Mouse (Mus musculus) urinary bladder, postnatal 25 days (tissue): ENCODE results near the gene Ston1.

ENCODE experiments used
- DNase-seq: peaks from one replicate; pipeline ENCODE4 v3.0.0; 2022; ENCODE audit warnings: low spot score

The Ston1 gene

GRCm38 (mm10) chr17:88675310-88676309 lies 78.1 kb downstream of the Ston1 start:
- DNase-seq = no peak

DNA sequence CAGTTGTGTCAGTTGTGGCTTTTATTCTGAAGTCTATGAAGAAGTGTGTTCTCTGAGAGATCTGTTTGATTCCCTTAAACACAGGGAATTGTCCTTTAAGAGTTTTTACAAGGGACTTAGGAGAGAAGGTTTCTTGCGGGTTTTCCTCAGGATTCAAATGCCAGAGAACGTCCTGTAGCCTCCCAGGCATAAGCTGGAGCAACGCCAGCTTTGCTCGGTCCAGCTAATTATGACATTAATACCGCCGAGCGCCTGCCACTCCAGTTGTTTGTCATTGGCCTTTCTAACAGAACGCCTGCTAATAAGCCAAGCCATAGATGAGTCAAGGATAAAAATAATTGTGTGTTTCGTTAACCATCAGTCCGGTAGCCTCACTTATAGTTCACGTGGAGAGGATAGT lies 90.7 kb downstream of the Ston1 start:
- no peak for DNase-seq

GRCm38 (mm10) chr17:88696656-88697333 lies 99.3 kb downstream of the Ston1 start:
- DNase-seq = no peak

DNA sequence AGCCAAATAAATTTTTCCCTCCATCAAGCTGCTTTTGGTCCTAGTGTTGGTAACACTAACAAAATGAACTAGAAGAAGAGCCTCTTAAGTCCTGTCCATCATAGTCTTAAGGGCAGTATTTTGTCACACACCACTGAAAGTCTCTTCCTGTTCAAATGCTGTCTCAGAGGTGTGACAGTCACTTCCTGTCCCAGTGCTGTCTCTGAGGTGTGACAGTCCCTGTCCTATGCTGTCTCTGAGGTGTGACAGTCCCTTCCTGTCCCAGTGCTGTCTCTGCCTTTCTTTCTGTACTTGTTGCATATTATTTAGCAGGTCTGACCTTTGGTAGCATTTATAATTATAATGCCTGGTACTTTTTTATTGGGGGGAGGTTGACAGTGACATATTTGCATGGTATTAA lies 103.4 kb downstream of the Ston1 start:
- no peak for DNase-seq

- no peak for DNase-seq
Observed at GRCm38 (mm10) chr17:88702345-88702744, 104.9 kb downstream of the Ston1 start.

- DNase-seq = no peak
Observed at GRCm38 (mm10) chr17:88703112-88703511, 105.6 kb downstream of the Ston1 start.

DNA sequence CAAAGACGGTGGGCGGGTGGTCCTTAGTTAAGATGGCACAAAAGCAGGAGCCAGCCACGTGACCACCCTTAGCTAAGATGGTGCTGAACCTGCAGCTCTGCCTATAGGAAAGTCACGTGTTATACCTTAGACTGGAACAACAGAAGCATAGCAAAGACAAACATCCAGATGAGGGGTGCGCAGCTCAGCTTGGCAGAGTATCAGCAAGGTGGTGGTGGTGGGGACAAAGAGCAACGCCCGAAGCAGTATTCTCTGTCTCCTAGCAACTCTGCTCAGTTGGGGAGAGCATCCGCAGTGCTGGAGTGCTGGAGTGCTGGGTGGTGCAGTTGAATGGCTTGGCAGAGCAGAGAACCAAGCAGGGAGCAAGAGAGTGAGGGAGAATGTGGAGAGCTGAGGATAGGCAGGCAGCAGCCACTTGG lies 108.8 kb downstream of the Ston1 start:
- DNase-seq = no peak
